Mouse (Mus musculus): Measurements from ENCODE around the gene Skap2.

Gene Skap2

GRCm38 (mm10) chr6:52004995-52005394 is 7.4 kb downstream of the Skap2 start:
- DNase-seq: no peak

GRCm38 (mm10) chr6:52002676-52003075 is 9.7 kb downstream of the Skap2 start:
- DNase-seq: peak; percentile 75

- no peak for DNase-seq
Observed at GRCm38 (mm10) chr6:51999157-51999478, 13.2 kb downstream of the Skap2 start.

GRCm38 (mm10) chr6:51998409-51999156 is 13.8 kb downstream of the Skap2 start:
- DNase-seq: peak; percentile 54

- DNase-seq: no peak
Observed at GRCm38 (mm10) chr6:51987999-51988398, 24.4 kb downstream of the Skap2 start.

GRCm38 (mm10) chr6:51977638-51978037 is 34.7 kb downstream of the Skap2 start:
- DNase-seq: no peak

GRCm38 (mm10) chr6:51975751-51976150 is 36.6 kb downstream of the Skap2 start:
- no peak for DNase-seq

- no peak for DNase-seq
Observed at GRCm38 (mm10) chr6:51958992-51959391, 53.4 kb downstream of the Skap2 start.

GRCm38 (mm10) chr6:51956048-51956792 is 56.1 kb downstream of the Skap2 start:
- DNase-seq: no peak

- DNase-seq: no peak
Observed at GRCm38 (mm10) chr6:51947661-51948060, 64.7 kb downstream of the Skap2 start.

GRCm38 (mm10) chr6:51944916-51945315 is 67.4 kb downstream of the Skap2 start:
- no peak for DNase-seq

GRCm38 (mm10) chr6:51933998-51934397 is 78.4 kb downstream of the Skap2 start:
- no peak for DNase-seq

- no peak for DNase-seq
Observed at GRCm38 (mm10) chr6:51933034-51933611, 79.2 kb downstream of the Skap2 start.

- DNase-seq: no peak
Observed at GRCm38 (mm10) chr6:51927101-51927500, 85.2 kb downstream of the Skap2 start.

GRCm38 (mm10) chr6:51921831-51922230 is 90.5 kb downstream of the Skap2 start:
- DNase-seq: no peak

GRCm38 (mm10) chr6:51908495-51908894 is 103.9 kb downstream of the Skap2 start:
- no peak for DNase-seq

GRCm38 (mm10) chr6:51905659-51906058 is 106.7 kb downstream of the Skap2 start:
- no peak for DNase-seq

GRCm38 (mm10) chr6:51901544-51901943 is 110.8 kb downstream of the Skap2 start:
- DNase-seq: no peak

- DNase-seq: no peak
Observed at GRCm38 (mm10) chr6:51898318-51898994, 113.9 kb downstream of the Skap2 start.

- DNase-seq: no peak
Observed at GRCm38 (mm10) chr6:51895753-51896152, 116.6 kb downstream of the Skap2 start.

GRCm38 (mm10) chr6:51894717-51895116 is 117.6 kb downstream of the Skap2 start:
- DNase-seq: no peak

GRCm38 (mm10) chr6:51890356-51890755 is 122.0 kb downstream of the Skap2 start:
- DNase-seq: no peak

- no peak for DNase-seq
Observed at GRCm38 (mm10) chr6:51889824-51890223, 122.5 kb downstream of the Skap2 start.
